Mouse (Mus musculus) heart, adult 2 months (tissue): ENCODE measurements around the gene Plb1.

Experiments used
- CTCF ChIP-seq: fragments of 200-600 bp; IDR thresholded peaks from 2 replicates; pipeline ENCODE4 v1.8.1; 2022; ENCODE audit warnings: antibody characterized with exemption, mild to moderate bottlenecking, moderate library complexity
- EP300 ChIP-seq: fragments of 200-500 bp; IDR thresholded peaks from 2 replicates; pipeline ENCODE4 v1.6.1; 2011; ENCODE audit warnings: low read depth, low read length, control low read depth; ENCODE audit not compliant: insufficient read depth
- POLR2A ChIP-seq: fragments of 200-500 bp; IDR thresholded peaks from 2 replicates; pipeline ENCODE4 v1.6.1; 2011; ENCODE audit warnings: mild to moderate bottlenecking, low read depth, low read length, control low read depth; ENCODE audit not compliant: insufficient read depth

DNA sequence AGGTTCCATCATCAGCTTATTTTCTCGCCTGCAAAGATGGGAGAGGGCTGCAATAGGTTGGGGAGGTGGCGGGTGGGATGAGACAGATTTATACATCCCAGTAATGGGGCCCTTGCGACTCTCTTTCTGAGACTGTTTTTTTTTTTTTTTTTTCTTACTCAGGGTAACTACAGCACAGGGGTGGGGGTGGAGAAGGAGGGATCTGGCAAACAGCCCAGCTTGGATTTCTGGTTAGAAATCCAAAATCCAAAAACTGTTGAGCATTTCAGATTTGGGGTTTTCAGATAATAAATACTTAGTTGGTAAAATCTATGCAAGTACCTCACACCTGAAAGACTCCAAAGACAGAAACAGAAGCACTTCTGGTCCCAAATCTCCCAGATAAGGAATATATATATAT, 47.6 kb downstream of the Plb1 start:
- TF ChIP-seq CTCF (no peak), POLR2A (no peak), EP300 (no peak)
